Mouse (Mus musculus): ENCODE measurements around the gene Mocs3. TPM values are rescaled to one million over a fixed set of nuclear protein-coding genes. Genes with fewer than 3 reads are reported as not detected.

Mocs3 gene
- polyA plus RNA-seq, 1 experiment from 2014 or later: 10.2 TPM

DNA sequence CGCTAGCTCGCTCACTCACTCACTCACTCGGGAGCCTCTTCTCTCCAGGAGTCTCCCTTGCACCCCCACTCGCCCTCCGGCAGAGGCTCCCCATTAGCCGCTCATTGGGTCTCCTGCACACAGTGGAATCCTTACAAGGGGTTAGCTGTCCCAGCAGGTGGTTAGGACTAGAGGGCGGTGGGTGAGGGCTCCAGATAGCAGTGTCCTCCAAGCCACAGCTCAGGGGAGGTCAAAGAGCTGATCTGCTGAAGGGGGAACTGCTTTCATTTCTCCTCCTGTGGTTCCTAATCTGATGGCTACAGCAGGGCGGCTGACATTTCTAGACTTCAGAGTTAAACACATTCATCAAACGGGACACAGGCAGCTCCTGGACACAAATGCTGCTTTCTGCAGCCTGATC is 43.0 kb downstream of the Mocs3 start:
- no peak for ATAC-seq (ENCODE audit: low FRiP score, low read depth)
- Histone ChIP-seq H3K36me3 (no peaks in the 10 kb centered on the region), H3K27ac (replicated peaks) (no peak overlapping the region), H3K4me2 (no peak overlapping the region), H3K27me3 (peaks cover 9% of the 10 kb centered on the region), H3K4me3 (no peak overlapping the region), H3K9ac (no peak overlapping the region), H3K9me3 (no peaks in the 10 kb centered on the region), H3K4me1 (replicated peaks) (no peaks in the 10 kb centered on the region)
- WGBS: 60% methylated on average over 9 of the region's 9 CpGs

DNA sequence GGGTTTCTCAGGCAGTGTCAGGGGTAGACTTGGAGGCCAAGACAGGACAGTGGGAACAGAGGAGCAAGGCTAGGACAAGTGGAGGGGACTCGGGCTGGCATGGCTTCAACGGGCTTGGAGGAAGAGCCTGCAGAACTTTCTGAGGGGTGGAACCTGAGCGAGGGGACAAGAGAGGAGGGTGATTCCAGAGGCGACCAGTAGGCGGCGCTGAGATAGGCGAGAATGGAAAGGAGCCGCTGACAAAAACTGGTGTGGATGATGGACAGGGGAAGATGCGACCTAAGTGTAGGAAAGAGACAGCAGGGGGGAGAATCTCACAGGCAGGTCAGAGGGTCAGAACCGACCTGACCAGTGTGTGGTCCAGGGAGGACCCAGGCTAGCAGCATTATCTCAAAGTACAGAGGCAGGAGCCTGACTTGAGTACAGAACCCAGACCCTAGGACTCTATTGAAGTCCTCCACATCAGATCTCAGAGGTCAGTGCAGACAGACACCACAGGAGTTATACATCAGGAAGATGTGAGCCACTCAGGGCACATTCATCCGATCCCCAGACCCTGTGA is 44.0 kb downstream of the Mocs3 start:
- Histone ChIP-seq H3K36me3 (no peaks in the 10 kb centered on the region), H3K9me3 (no peaks in the 10 kb centered on the region), H3K27me3 (peaks cover 17% of the 10 kb centered on the region), H3K4me3 (no peak overlapping the region), H3K4me1 (replicated peaks) (no peaks in the 10 kb centered on the region), H3K9ac (no peak overlapping the region), H3K4me2 (no peak overlapping the region), H3K27ac (replicated peaks) (no peak overlapping the region)
- WGBS: 14% methylated on average over 11 of the region's 11 CpGs
- no peak for ATAC-seq (ENCODE audit: low FRiP score, low read depth)

DNA sequence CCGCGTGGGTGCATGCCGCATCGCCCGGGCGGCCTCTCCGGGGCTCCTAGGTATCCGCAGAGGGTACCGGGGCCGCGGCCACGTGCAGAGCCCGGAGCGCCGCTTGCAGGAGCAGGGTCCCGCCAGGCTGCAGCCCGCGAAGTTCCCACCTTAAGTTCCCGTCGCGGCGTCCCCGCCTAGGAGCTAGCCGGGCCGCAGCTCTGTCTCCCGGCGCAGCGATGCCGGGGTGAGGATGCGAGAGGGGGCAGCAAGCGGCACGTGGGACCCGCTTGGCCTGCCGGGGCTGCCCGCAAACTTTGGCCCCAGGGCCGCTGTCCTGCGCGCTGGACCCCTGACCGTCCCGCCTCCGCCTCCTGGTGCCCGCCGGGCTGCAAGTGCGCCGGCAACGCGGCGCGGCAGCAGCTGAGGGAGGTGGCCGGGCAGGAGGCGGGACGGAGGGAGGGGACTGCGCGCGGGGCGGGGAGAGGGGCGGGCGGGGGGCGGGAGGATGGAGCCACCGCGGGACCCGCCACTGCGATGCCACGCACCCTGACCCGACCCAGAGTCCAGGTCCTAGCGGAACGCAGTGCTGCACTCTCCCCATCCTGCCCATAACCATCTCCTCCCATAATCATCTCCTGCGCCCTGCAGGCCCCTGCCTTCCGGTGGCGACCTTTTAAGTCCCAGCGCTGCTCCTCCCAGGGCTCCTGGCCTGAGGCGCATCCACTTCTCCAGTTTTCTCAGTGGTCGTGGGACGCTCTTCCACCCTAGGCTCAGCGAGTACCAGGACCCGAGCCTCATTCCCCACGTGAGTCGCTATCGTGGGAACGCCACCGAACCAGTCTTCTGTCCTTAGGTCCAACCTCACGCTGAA is 50.5 kb downstream of the Mocs3 start:
- Histone ChIP-seq H3K27me3 (peaks cover 57% of the 10 kb centered on the region), H3K4me2 (peak overlapping the region; percentile 95), H3K4me3 (peak overlapping the region; percentile 50), H3K9ac (peak overlapping the region; percentile 44), H3K27ac (replicated peaks) (no peak overlapping the region), H3K36me3 (no peaks in the 10 kb centered on the region), H3K9me3 (no peaks in the 10 kb centered on the region), H3K4me1 (replicated peaks) (peaks cover 19% of the 10 kb centered on the region)
- peak; percentile 68 for ATAC-seq (ENCODE audit: low FRiP score, low read depth)
- 1% methylated on average over 64 of the region's 82 CpGs for WGBS

DNA sequence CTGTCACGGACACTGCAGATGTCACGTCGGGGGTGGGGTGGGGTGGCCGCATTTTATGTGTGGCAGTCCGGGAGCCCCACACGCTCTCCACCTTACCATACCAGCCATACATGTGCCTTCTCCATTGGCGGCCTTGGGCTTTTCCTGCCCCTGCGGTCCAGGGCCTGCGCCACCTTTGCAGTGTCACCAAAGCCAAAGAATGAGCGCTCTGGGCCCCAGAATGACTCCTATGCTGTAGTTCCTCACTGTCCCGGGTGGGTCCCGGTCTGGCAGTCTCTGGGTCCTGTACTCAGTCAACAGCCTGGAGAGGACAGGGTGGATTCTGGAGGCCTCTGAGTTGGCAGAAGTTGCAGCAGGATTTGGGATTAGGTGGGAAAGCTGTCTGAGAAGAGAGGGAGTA is 51.2 kb downstream of the Mocs3 start, which contains the start of gene Kcng1:
Kcng1 (minus strand) TSS at position 155 of the 400 bp plus-strand sequence.
- peaks cover 19% of the 10 kb centered on the region for H3K4me1 ChIP-seq (replicated peaks)
- peak within 1 kb of the TSS; percentile 44 for H3K9ac ChIP-seq
- H3K4me2 ChIP-seq: peak within 1 kb of the TSS; percentile 95
- ATAC-seq (ENCODE audit: low FRiP score, low read depth): no peak; the same call in 1 of the 2 replicates
- peaks cover 57% of the 10 kb centered on the region for H3K27me3 ChIP-seq
- no peaks in the 10 kb centered on the region for H3K9me3 ChIP-seq
- H3K36me3 ChIP-seq: no peaks in the 10 kb centered on the region
- 18% methylated on average over 12 of the region's 12 CpGs for WGBS
- no peak within 1 kb of the TSS for H3K27ac ChIP-seq (replicated peaks)
- peak within 1 kb of the TSS; percentile 50 for H3K4me3 ChIP-seq

Other genes starting within 250 kb of the Mocs3 start
- 0.32 and 0.45 TPM in 2 replicates for gene Ripor3, start 220.0 kb upstream of the Mocs3 start, polyA plus RNA-seq (2015; fragmentation: Nextera tagmentation; extraction: Ambion mirVana)
- 5.8 and 7.2 TPM in 2 replicates for gene Pard6b, start 149.6 kb upstream of the Mocs3 start, polyA plus RNA-seq (2015; fragmentation: Nextera tagmentation; extraction: Ambion mirVana)
- gene Adnp, start 23.5 kb upstream of the Mocs3 start, polyA plus RNA-seq (2015; fragmentation: Nextera tagmentation; extraction: Ambion mirVana): 14.7 and 15.3 TPM in 2 replicates
- 18.2 and 22.2 TPM in 2 replicates for gene Gm20716, start 258 bp upstream of the Mocs3 start, polyA plus RNA-seq (2015; fragmentation: Nextera tagmentation; extraction: Ambion mirVana)
- gene Dpm1, start within 50 bp of the Mocs3 start, polyA plus RNA-seq (2015; fragmentation: Nextera tagmentation; extraction: Ambion mirVana): 54.6 and 62.1 TPM in 2 replicates
- gene Kcng1, start 51.1 kb downstream of the Mocs3 start, polyA plus RNA-seq (2015; fragmentation: Nextera tagmentation; extraction: Ambion mirVana): 1.8 and 1.9 TPM in 2 replicates

Data from hindbrain, embryonic 15.5 days (tissue).